Mouse (Mus musculus): ENCODE measurements around the gene Gm29133.

DNA sequence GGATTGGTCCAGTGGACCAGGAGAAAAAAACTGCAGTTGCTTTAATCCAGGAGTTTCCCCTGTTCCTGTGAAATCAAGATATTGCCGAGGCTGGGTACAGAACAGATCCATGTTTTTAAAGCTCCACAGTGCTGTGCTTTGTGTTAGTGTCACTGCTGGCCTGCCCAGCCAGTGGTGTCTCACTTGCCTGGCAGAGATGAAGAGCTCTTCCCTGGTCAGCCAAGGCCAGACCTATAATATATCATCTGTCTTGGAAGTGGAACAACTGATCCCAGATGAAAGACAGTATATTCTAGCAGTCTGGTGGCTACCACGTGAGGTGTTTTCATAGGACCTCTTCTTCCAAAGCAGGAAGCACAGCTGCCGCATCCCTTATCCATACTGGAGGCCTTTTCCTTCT is 46.7 kb upstream of the Gm29133 start:
- no peak for TF ChIP-seq POLR2A (IDR thresholded peaks at IDR 0.05; ENCODE audit: insufficient read depth, low read depth, low read length)
- no peak for TF ChIP-seq EP300 (IDR thresholded peaks at IDR 0.05; ENCODE audit: insufficient read depth, low read depth, low read length)
- no peak for TF ChIP-seq CTCF (IDR thresholded peaks at IDR 0.05)

Measured in heart, adult 2 months (tissue).